Mouse (Mus musculus) spleen, embryonic (tissue): ENCODE measurements around the gene Pcgf3.

Source experiments
- CTCF ChIA-PET: fragments of 350-600 bp; sonication (Branson Sonifier 250); formaldehyde crosslinking; loops from one replicate; lab custom pipeline; 2022; lab: Charles Lee

Gene Pcgf3

GRCm38 (mm10) chr5:108469617-108470016 is 8.6 kb downstream of the Pcgf3 start:
- CTCF ChIA-PET = interaction anchor here (0.7 kb wide), 1 partner anchor 16 kb away, joined by 3 read pairs; no protein-coding TSS in a partner anchor

GRCm38 (mm10) chr5:108473737-108474136 is 12.7 kb downstream of the Pcgf3 start:
- CTCF ChIA-PET = no interaction called here

- CTCF ChIA-PET = no interaction called here
Observed at GRCm38 (mm10) chr5:108475977-108476376, 14.9 kb downstream of the Pcgf3 start.

- CTCF ChIA-PET = interaction anchor here (0.5 to 0.7 kb wide), 2 partner anchors 148 to 172 kb away, joined by 3 to 17 read pairs; no protein-coding TSS in a partner anchor
Observed at GRCm38 (mm10) chr5:108483006-108483405, 22.0 kb downstream of the Pcgf3 start.

GRCm38 (mm10) chr5:108485239-108485638 is 24.2 kb downstream of the Pcgf3 start:
- CTCF ChIA-PET = interaction anchor here (1.0 kb wide), 1 partner anchor 16 kb away, joined by 3 read pairs; no protein-coding TSS in a partner anchor

- CTCF ChIA-PET = interaction anchor here (0.6 to 1.0 kb wide), 2 partner anchors 17 to 99 kb away, joined by 3 to 4 read pairs; no protein-coding TSS in a partner anchor
Observed at GRCm38 (mm10) chr5:108486148-108486547, 25.1 kb downstream of the Pcgf3 start.

GRCm38 (mm10) chr5:108501573-108501972 is 40.5 kb downstream of the Pcgf3 start:
- CTCF ChIA-PET = no interaction called here

- CTCF ChIA-PET = no interaction called here
Observed at GRCm38 (mm10) chr5:108502286-108502685, 41.3 kb downstream of the Pcgf3 start.

- CTCF ChIA-PET = no interaction called here
Observed at GRCm38 (mm10) chr5:108515581-108516361, 54.7 kb downstream of the Pcgf3 start.

GRCm38 (mm10) chr5:108516655-108517054 is 55.6 kb downstream of the Pcgf3 start:
- CTCF ChIA-PET = no interaction called here

GRCm38 (mm10) chr5:108518106-108518885 is 57.3 kb downstream of the Pcgf3 start:
- CTCF ChIA-PET = no interaction called here

- CTCF ChIA-PET = no interaction called here
Observed at GRCm38 (mm10) chr5:108518951-108519350, 57.9 kb downstream of the Pcgf3 start.

GRCm38 (mm10) chr5:108520153-108520552 is 59.1 kb downstream of the Pcgf3 start:
- CTCF ChIA-PET = no interaction called here

- CTCF ChIA-PET = no interaction called here
Observed at GRCm38 (mm10) chr5:108521016-108521415, 60.0 kb downstream of the Pcgf3 start.

GRCm38 (mm10) chr5:108521896-108522295 is 60.9 kb downstream of the Pcgf3 start:
- CTCF ChIA-PET = no interaction called here

GRCm38 (mm10) chr5:108522597-108522996 is 61.6 kb downstream of the Pcgf3 start:
- CTCF ChIA-PET = no interaction called here

GRCm38 (mm10) chr5:108534188-108534587 is 73.2 kb downstream of the Pcgf3 start:
- CTCF ChIA-PET = no interaction called here

GRCm38 (mm10) chr5:108543516-108544291 is 82.7 kb downstream of the Pcgf3 start:
- CTCF ChIA-PET = no interaction called here

- CTCF ChIA-PET = no interaction called here
Observed at GRCm38 (mm10) chr5:108547636-108548035, 86.6 kb downstream of the Pcgf3 start.

GRCm38 (mm10) chr5:108549137-108549488 is 88.1 kb downstream of the Pcgf3 start:
- CTCF ChIA-PET = no interaction called here

GRCm38 (mm10) chr5:108549489-108550206 is 88.6 kb downstream of the Pcgf3 start, which contains the start of gene Cplx1:
Gene Cplx1, minus strand, starts transcription at chr5:108550024.
- CTCF ChIA-PET = no interaction called here
